In the genomic region with DNA sequence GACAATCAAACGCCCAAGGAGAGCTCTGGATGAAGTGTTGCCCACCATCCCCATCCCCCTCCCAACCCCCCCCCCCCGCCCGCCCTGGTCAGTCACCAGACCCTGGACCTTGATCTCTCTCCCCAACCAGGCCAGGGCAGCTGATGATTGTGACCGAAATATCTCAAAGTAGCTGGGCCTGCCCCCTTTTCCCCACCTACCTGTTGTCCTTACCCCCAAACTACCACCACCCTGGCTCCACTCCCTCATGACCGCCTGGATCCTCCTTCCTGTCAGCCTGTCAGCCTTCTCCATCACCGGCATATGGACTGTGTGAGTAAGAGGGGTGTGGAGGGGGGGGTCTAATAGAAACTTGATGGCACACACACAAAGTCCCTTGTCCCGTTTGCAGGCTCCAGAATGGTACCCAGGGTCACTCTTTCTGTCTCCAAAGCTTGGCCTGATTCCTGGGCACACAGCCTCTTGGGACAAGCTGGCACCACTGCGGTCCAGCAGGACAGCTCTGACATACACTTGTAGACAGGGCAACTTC, we compare ENCODE assay signal across 8 mouse cellular contexts. TPM values are rescaled to one million over a fixed set of nuclear protein-coding genes. Genes with fewer than 3 reads are reported as not detected.
DNase-seq lines count a peak whose midpoint lies in the region; ATAC-seq and TF ChIP-seq lines count a peak whose summit lies in the region.

No protein-coding gene starts in this region.

- WGBS in heart, embryonic 11.5 days (ENCODE audit: insufficient replicate concordance), result 24% methylated on average over 7 of the region's 8 CpGs
- 43% methylated on average over 6 of the region's 8 CpGs for WGBS in heart, embryonic 16.5 days
- WGBS in liver, embryonic 15.5 days (ENCODE audit: insufficient replicate concordance), result 53% methylated on average over 8 of the region's 8 CpGs

- H3K27ac ChIP-seq in heart, embryonic 11.5 days (ENCODE audit: low read depth, low read length), result no peak overlapping the region
- H3K27ac ChIP-seq in heart, embryonic 16.5 days (ENCODE audit: low read length), result peak overlapping the region; percentile 38; the same call in 1 of the 2 replicates
- H3K27ac ChIP-seq in liver, embryonic 15.5 days (replicated peaks), result peak overlapping the region; percentile 61; the same call in 1 of the 2 replicates

- no peaks in the 10 kb centered on the region for H3K27me3 ChIP-seq in heart, embryonic 11.5 days (ENCODE audit: control insufficient read depth, insufficient read depth, low read length)
- H3K27me3 ChIP-seq in G1E (ENCODE audit: insufficient read depth, low read length), result peaks cover 9% of the 10 kb centered on the region; the same call in 1 of the 2 replicates
- H3K27me3 ChIP-seq in heart, embryonic 16.5 days (ENCODE audit: control insufficient read depth, insufficient read depth, low read length), result no peaks in the 10 kb centered on the region
- peaks cover 45% of the 10 kb centered on the region for H3K27me3 ChIP-seq in liver, embryonic 15.5 days

- peak; percentile 20; the same call in 1 of the 2 replicates for ATAC-seq in heart, embryonic 11.5 days (replicated peaks; ENCODE audit: insufficient number of reproducible peaks, low FRiP score, low TSS enrichment)
- no peak for ATAC-seq in G1E (ENCODE audit: extremely low read depth, insufficient number of reproducible peaks, low FRiP score, poor library complexity, severe bottlenecking)
- ATAC-seq in heart, embryonic 16.5 days (replicated peaks; ENCODE audit: extremely low read depth, insufficient read depth, low FRiP score), result no peak
- ATAC-seq in liver, embryonic 15.5 days (ENCODE audit: insufficient read depth), result peak; percentile 4; the same call in 1 of the 2 replicates
- no peak for ATAC-seq in megakaryocyte-erythroid progenitor cell, adult 5-6 weeks (replicated peaks; ENCODE audit: low FRiP score, low TSS enrichment, poor library complexity, severe bottlenecking)

- H3K36me3 ChIP-seq in heart, embryonic 11.5 days (ENCODE audit: control insufficient read depth, insufficient read depth, low read length), result peaks cover 11% of the 10 kb centered on the region; the same call in 1 of the 2 replicates
- H3K36me3 ChIP-seq in G1E (replicated peaks), result peaks cover 79% of the 10 kb centered on the region
- peaks cover 10% of the 10 kb centered on the region; the same call in 1 of the 2 replicates for H3K36me3 ChIP-seq in heart, embryonic 16.5 days (ENCODE audit: control insufficient read depth, insufficient read depth)
- peaks cover 45% of the 10 kb centered on the region for H3K36me3 ChIP-seq in liver, embryonic 15.5 days (replicated peaks)

- intact Hi-C loops in heart, postnatal 36 days (cut with DNase I), result no loop called here

- no peak for TF ChIP-seq CTCF in G1E (IDR thresholded peaks at IDR 0.05; ENCODE audit: low read depth, low read length)

- no peak for DNase-seq in heart, postnatal 36 days
- DNase-seq in G1E (ENCODE audit: low spot score), result no peak
- DNase-seq in frontal cortex, adult 2 months (ENCODE audit: extremely low spot score in 1 of 2, low spot score in 1 of 2), result no peak
- DNase-seq in right cerebral cortex, postnatal 25 days, result no peak

- peak overlapping the region; percentile 69 for H3K4me3 ChIP-seq in heart, embryonic 11.5 days (ENCODE audit: low read depth, low read length)
- H3K4me3 ChIP-seq in G1E (ENCODE audit: low read depth, low read length), result peak overlapping the region; percentile 73; the same call in 1 of the 2 replicates
- peak overlapping the region; percentile 70 for H3K4me3 ChIP-seq in heart, embryonic 16.5 days (ENCODE audit: low read length)
- peak overlapping the region; percentile 59 for H3K4me3 ChIP-seq in liver, embryonic 15.5 days (replicated peaks)

- peak overlapping the region; percentile 94 for H3K4me2 ChIP-seq in heart, embryonic 11.5 days
- peak overlapping the region; percentile 88 for H3K4me2 ChIP-seq in heart, embryonic 16.5 days (ENCODE audit: low read depth, low read length)
- peak overlapping the region; percentile 71 for H3K4me2 ChIP-seq in liver, embryonic 15.5 days

- H3K9me3 ChIP-seq in heart, embryonic 11.5 days (replicated peaks; ENCODE audit: control insufficient read depth, low read length), result no peaks in the 10 kb centered on the region
- H3K9me3 ChIP-seq in G1E (replicated peaks), result no peaks in the 10 kb centered on the region
- H3K9me3 ChIP-seq in heart, embryonic 16.5 days (replicated peaks; ENCODE audit: control insufficient read depth, low read length), result no peaks in the 10 kb centered on the region
- H3K9me3 ChIP-seq in liver, embryonic 15.5 days (replicated peaks), result no peaks in the 10 kb centered on the region

- peak overlapping the region; percentile 72 for H3K9ac ChIP-seq in heart, embryonic 11.5 days (ENCODE audit: low read depth, low read length)
- H3K9ac ChIP-seq in heart, embryonic 16.5 days (ENCODE audit: low read length), result peak overlapping the region; percentile 81
- H3K9ac ChIP-seq in liver, embryonic 15.5 days, result peak overlapping the region; percentile 52; the same call in 1 of the 2 replicates

- H3K4me1 ChIP-seq in heart, embryonic 11.5 days (ENCODE audit: control insufficient read depth, insufficient read depth, low read length), result peaks cover 38% of the 10 kb centered on the region
- peaks cover 92% of the 10 kb centered on the region for H3K4me1 ChIP-seq in G1E (ENCODE audit: insufficient read depth, low read depth, low read length)
- peaks cover 28% of the 10 kb centered on the region for H3K4me1 ChIP-seq in heart, embryonic 16.5 days (ENCODE audit: control insufficient read depth, insufficient read depth, low read length)
- peaks cover 84% of the 10 kb centered on the region for H3K4me1 ChIP-seq in liver, embryonic 15.5 days (replicated peaks)

RNA-seq across cellular contexts. Expression of gene Tmem150a, which starts 0.8 kb away (rescaled TPM):
- 14.8 and 15.1 TPM in 2 replicates for polyA plus RNA-seq in heart, embryonic 11.5 days (2014; fragmentation: Nextera tagmentation; extraction: Ambion mirVana)
- 10 to 100 TPM; 19.3 to 22.6 TPM for total RNA-seq in heart, postnatal 36 days (2021)
- total RNA-seq in G1E (2014; fragmentation: Nextera tagmentation), result 5.5 and 6.0 TPM in 2 replicates
- 0.55 and 1.2 TPM in 2 replicates for total RNA-seq in G1E (2017)
- polyA plus RNA-seq in G1E (2012), result 5.1 and 5.6 TPM in 2 replicates
- 12.9 and 13.8 TPM in 2 replicates for polyA plus RNA-seq in heart, embryonic 16.5 days (2015; fragmentation: Nextera tagmentation; extraction: Ambion mirVana)
- 52.0 and 62.6 TPM in 2 replicates for polyA plus RNA-seq in liver, embryonic 15.5 days (2015; fragmentation: Nextera tagmentation; extraction: Ambion mirVana)
- 0.92 and 5.0 TPM in 2 replicates for total RNA-seq in megakaryocyte-erythroid progenitor cell, adult 5-6 weeks (2014; fragmentation: Nextera tagmentation)
- total RNA-seq in megakaryocyte-erythroid progenitor cell, adult 5-6 weeks (2017), result not detected in 2 replicates
- 33.2 and 33.5 TPM in 2 replicates for polyA plus RNA-seq in frontal cortex, adult 2 months (2012; rRNA removed)

RNA-seq across cellular contexts. Expression of gene 0610030E20Rik, which starts 8.9 kb away (rescaled TPM):
- 12.9 and 17.4 TPM in 2 replicates for polyA plus RNA-seq in heart, embryonic 11.5 days (2014; fragmentation: Nextera tagmentation; extraction: Ambion mirVana)
- 10 to 100 TPM in 1 of 2 experiments, 1 to 10 TPM in 1; 9.8 to 11.3 TPM for total RNA-seq in heart, postnatal 36 days (2021)
- total RNA-seq in G1E (2014; fragmentation: Nextera tagmentation) (71.0 and 74.9 TPM in 2 replicates), G1E (2017) (26.4 and 29.7 TPM in 2 replicates)
- 33.9 and 34.7 TPM in 2 replicates for polyA plus RNA-seq in G1E (2012)
- 16.0 TPM in 2 replicates for polyA plus RNA-seq in heart, embryonic 16.5 days (2015; fragmentation: Nextera tagmentation; extraction: Ambion mirVana)
- polyA plus RNA-seq in liver, embryonic 15.5 days (2015; fragmentation: Nextera tagmentation; extraction: Ambion mirVana), result 11.6 and 14.5 TPM in 2 replicates
- 28.5 and 31.0 TPM in 2 replicates for total RNA-seq in megakaryocyte-erythroid progenitor cell, adult 5-6 weeks (2014; fragmentation: Nextera tagmentation)
- total RNA-seq in megakaryocyte-erythroid progenitor cell, adult 5-6 weeks (2017), result 15.2 and 16.6 TPM in 2 replicates
- 17.7 and 20.0 TPM in 2 replicates for polyA plus RNA-seq in frontal cortex, adult 2 months (2012; rRNA removed)

RNA-seq across cellular contexts. Expression of gene Rnf181, which starts 10.7 kb away (rescaled TPM):
- polyA plus RNA-seq in heart, embryonic 11.5 days (2014; fragmentation: Nextera tagmentation; extraction: Ambion mirVana), result 95.4 and 107 TPM in 2 replicates
- 10 to 100 TPM; 42.8 to 47.6 TPM for total RNA-seq in heart, postnatal 36 days (2021)
- total RNA-seq in G1E (2014; fragmentation: Nextera tagmentation) (238 and 244 TPM in 2 replicates), G1E (2017) (153 and 179 TPM in 2 replicates)
- polyA plus RNA-seq in G1E (2012), result 120 and 165 TPM in 2 replicates
- polyA plus RNA-seq in heart, embryonic 16.5 days (2015; fragmentation: Nextera tagmentation; extraction: Ambion mirVana), result 92.2 and 93.6 TPM in 2 replicates
- 82.5 and 88.5 TPM in 2 replicates for polyA plus RNA-seq in liver, embryonic 15.5 days (2015; fragmentation: Nextera tagmentation; extraction: Ambion mirVana)
- 82.6 and 91.5 TPM in 2 replicates for total RNA-seq in megakaryocyte-erythroid progenitor cell, adult 5-6 weeks (2014; fragmentation: Nextera tagmentation)
- 34.8 and 55.5 TPM in 2 replicates for total RNA-seq in megakaryocyte-erythroid progenitor cell, adult 5-6 weeks (2017)
- 87.6 and 99.4 TPM in 2 replicates for polyA plus RNA-seq in frontal cortex, adult 2 months (2012; rRNA removed)

RNA-seq across cellular contexts. Expression of gene Usp39, which starts 11.1 kb away (rescaled TPM):
- polyA plus RNA-seq in heart, embryonic 11.5 days (2014; fragmentation: Nextera tagmentation; extraction: Ambion mirVana), result 51.4 and 54.5 TPM in 2 replicates
- total RNA-seq in heart, postnatal 36 days (2021), result 10 to 100 TPM; 14.7 to 16.6 TPM
- total RNA-seq in G1E (2014; fragmentation: Nextera tagmentation), result 99.6 and 100 TPM in 2 replicates
- total RNA-seq in G1E (2017), result 116 and 119 TPM in 2 replicates
- 26.3 and 29.7 TPM in 2 replicates for polyA plus RNA-seq in G1E (2012)
- polyA plus RNA-seq in heart, embryonic 16.5 days (2015; fragmentation: Nextera tagmentation; extraction: Ambion mirVana), result 26.3 and 27.3 TPM in 2 replicates
- 37.3 and 38.7 TPM in 2 replicates for polyA plus RNA-seq in liver, embryonic 15.5 days (2015; fragmentation: Nextera tagmentation; extraction: Ambion mirVana)
- 66.8 and 72.5 TPM in 2 replicates for total RNA-seq in megakaryocyte-erythroid progenitor cell, adult 5-6 weeks (2014; fragmentation: Nextera tagmentation)
- total RNA-seq in megakaryocyte-erythroid progenitor cell, adult 5-6 weeks (2017), result 121 and 147 TPM in 2 replicates
- polyA plus RNA-seq in frontal cortex, adult 2 months (2012; rRNA removed), result 30.2 and 31.8 TPM in 2 replicates

RNA-seq across cellular contexts. Expression of gene Vamp5, which starts 24.2 kb away (rescaled TPM):
- polyA plus RNA-seq in heart, embryonic 11.5 days (2014; fragmentation: Nextera tagmentation; extraction: Ambion mirVana), result 55.3 and 59.2 TPM in 2 replicates
- total RNA-seq in heart, postnatal 36 days (2021), result 10 to 100 TPM; 67.4 to 72.6 TPM
- 187 and 244 TPM in 2 replicates for total RNA-seq in G1E (2014; fragmentation: Nextera tagmentation)
- 163 and 182 TPM in 2 replicates for total RNA-seq in G1E (2017)
- 133 and 183 TPM in 2 replicates for polyA plus RNA-seq in G1E (2012)
- 40.1 and 46.0 TPM in 2 replicates for polyA plus RNA-seq in heart, embryonic 16.5 days (2015; fragmentation: Nextera tagmentation; extraction: Ambion mirVana)
- polyA plus RNA-seq in liver, embryonic 15.5 days (2015; fragmentation: Nextera tagmentation; extraction: Ambion mirVana), result 66.2 and 67.1 TPM in 2 replicates
- total RNA-seq in megakaryocyte-erythroid progenitor cell, adult 5-6 weeks (2014; fragmentation: Nextera tagmentation), result 420 and 424 TPM in 2 replicates
- 125 and 132 TPM in 2 replicates for total RNA-seq in megakaryocyte-erythroid progenitor cell, adult 5-6 weeks (2017)
- 8.7 and 13.3 TPM in 2 replicates for polyA plus RNA-seq in frontal cortex, adult 2 months (2012; rRNA removed)

Comparison
In these comparisons a context has a peak if more than half of its experiments do, and no peak if none do; other contexts are left out.
1. ATAC-seq: peak in heart, embryonic 11.5 days (single experiment) and liver, embryonic 15.5 days (single experiment); none in G1E (single experiment), heart, embryonic 16.5 days (single experiment) and megakaryocyte-erythroid progenitor cell, adult 5-6 weeks (single experiment).
2. Peak in every context shown above with its lines, with median percentiles within 50 percentile points of each other: H3K4me2 ChIP-seq, H3K4me3 ChIP-seq and H3K9ac ChIP-seq.